Mouse (Mus musculus) cerebellum, postnatal 4 days (tissue): ENCODE measurements around the gene Tfap2b.

Experiments
- DNase-seq, 2 experiments: peaks; one replicate each; pipeline ENCODE4 v3.0.0; 2022; ENCODE audit warnings: low spot score in 2 of 2, mixed read lengths in 1 of 2

The Tfap2b gene

DNA sequence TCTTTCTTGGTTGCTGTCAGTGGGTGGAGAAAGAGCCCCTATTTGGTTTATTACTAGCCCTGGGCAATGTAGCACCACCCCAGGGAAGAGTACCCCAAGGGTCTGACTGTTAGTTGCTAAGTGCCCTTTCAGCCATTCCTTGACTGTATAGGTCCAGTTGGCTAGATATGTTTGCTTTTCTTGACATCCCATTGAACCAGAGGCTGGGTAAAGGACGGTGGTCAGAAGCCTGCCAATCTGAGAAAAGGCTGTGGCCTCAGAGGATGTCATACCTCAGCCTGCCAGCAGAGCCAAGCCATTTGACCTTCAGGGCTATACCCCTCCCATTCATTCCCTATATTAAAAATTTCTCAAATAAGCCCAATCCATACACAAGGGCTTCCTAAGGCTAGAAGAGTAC lies 24.0 kb downstream of the Tfap2b start:
- DNase-seq = no peak

DNA sequence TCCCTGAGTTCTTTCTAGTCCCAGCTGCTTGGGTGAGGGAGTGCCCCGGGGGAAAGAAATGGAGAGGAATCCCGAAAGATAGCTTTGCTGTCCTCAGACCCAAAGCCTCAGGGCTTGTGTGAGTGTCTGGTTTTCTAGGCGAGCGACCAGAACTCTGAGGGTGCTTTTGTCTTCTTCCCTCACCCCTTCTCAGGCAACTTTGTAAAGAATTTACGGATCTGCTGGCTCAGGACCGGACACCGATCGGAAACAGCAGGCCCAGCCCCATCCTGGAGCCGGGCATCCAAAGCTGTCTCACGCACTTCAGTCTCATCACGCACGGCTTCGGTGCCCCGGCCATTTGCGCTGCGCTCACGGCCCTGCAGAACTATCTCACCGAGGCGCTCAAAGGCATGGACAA lies 25.1 kb downstream of the Tfap2b start:
- no peak for DNase-seq

- DNase-seq = no peak
Measured at GRCm38 (mm10) chr1:19234432-19235205, 25.9 kb downstream of the Tfap2b start.

GRCm38 (mm10) chr1:19236051-19236450 lies 27.3 kb downstream of the Tfap2b start:
- DNase-seq = no peak

DNA sequence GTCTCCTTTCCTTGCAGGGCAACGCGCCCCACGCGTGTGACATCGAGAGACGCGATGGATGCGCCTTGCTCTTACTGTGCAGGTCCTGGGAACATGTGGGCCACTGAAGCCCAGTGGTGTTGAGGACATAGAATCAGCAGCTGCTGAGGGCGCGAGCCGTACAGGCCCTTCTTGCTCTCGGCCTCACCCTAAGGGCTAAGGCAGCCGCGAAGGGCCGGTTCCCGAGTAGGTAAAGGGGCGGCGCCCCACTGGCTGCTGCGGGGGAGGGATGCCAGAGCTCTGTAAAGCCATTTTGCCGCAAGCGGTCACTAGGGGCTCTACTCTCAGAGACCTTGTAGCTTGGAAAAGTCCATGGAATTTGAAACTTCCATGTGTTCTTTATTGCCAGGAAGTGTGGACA lies 27.9 kb downstream of the Tfap2b start:
- no peak for DNase-seq

GRCm38 (mm10) chr1:19237061-19237460 lies 28.3 kb downstream of the Tfap2b start:
- no peak for DNase-seq

DNA sequence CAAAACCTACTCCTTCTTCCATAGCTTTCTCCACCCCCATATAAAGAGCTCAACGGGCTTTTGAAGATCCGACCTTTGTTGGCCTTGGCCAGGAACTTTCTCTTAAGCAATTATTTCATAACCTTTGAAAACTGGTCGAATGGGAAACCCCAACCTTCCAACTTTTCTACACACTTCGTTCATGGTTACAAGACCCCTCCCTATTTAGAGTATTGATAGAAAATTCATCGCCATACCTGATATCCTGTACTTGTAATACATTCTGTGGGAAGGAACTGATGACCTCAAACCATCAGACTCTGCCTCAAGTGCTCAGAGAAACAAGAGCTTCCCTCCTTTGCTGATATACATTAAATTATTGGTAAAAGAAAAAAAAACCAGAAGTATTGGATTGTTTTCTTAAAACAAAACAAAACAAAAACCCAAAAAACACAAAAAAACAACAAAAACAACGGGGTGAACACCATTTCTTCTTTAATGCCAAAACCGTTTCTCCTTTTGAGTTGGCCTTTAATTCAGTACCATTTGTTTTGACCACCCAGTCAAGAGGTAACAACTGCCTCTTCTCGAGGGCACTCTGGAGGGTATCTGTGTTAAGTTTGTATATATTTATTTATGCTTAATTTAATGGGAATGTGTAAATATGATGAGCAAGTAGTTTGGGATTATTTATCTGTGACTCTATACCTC lies 29.2 kb downstream of the Tfap2b start:
- no peak for DNase-seq

DNA sequence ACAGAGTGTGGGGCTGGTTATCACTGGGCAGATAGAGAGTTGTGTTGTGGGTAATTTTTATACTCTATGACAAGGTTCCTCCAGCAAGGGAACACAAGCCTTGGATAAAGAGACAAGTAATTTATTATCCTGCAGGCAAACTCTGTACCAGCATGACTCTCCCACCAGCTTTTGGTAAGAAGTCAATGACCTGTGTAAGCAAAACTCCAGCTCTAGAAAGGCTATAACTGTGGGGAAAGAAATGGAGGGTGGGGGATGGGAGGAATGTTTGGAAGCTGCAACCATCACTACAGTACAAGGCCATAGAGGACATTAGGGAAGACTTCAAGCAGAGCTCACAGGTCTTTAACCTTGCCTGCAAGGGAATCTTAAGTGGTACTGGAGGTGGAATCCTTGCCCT lies 31.3 kb downstream of the Tfap2b start:
- no peak for DNase-seq

DNA sequence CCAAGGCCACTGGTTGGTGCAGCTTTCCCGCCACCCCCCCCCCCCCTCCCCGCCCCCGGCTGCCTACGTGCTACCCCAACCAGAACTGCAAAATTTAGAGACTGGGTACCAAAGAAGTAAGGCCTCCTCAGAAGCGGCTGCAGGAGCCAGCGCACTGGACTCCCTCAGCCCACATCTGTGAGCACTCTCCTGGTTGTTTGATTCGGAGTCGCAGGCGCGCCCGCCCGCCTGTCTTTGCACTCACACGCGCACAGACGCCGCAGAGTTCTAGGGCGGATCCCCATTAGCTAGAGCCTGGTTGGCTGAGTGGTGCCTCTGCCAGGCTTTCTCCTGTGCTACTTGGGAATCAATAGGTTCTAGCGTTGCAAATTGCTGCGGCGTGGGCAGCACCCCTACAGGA lies 32.6 kb downstream of the Tfap2b start:
- DNase-seq = no peak

- DNase-seq = no peak
Measured at GRCm38 (mm10) chr1:19242021-19242420, 33.3 kb downstream of the Tfap2b start.

GRCm38 (mm10) chr1:19245032-19245431 lies 36.3 kb downstream of the Tfap2b start:
- DNase-seq = no peak

- no peak for DNase-seq
Measured at GRCm38 (mm10) chr1:19251286-19251685, 42.6 kb downstream of the Tfap2b start.

DNA sequence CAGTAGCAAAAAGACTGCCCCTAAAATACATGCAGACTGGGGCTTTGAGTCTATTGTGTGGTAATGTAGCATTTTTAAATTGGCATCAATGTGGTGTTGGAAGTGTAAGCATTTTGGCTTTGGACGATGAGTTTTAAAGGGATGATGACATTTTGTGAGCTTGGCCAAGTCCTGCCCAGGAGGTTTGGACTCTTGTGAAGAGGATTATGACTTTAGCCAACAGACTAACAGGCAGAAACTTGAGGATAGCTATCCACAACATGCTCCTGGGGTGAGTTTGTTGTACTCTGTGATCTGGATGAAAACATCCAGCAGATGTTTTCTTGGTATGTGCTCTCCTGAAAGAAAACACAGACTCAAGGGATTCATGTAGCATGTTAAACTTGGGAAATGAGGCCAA lies 60.9 kb downstream of the Tfap2b start:
- no peak for DNase-seq
